Mouse (Mus musculus) MEL (cell line): ENCODE results near the gene Smg6. TPM values are rescaled to one million over a fixed set of nuclear protein-coding genes. Genes with fewer than 3 reads are reported as not detected.

Experiments
- DNase-seq: peaks from one replicate; pipeline ENCODE4 v3.0.0; 2011; ENCODE audit warnings: low read depth, low spot score
- H3K27ac ChIP-seq: 2 replicates; pipeline ENCODE4 v1.5.1; 2012; ENCODE audit warnings: low read depth, mild to moderate bottlenecking, control low read depth, low read length, moderate library complexity; ENCODE audit not compliant: control insufficient read depth
- H3K27me3 ChIP-seq, 2 experiments: fragments of 150-350 bp in 1 of 2; sonication (generic) in 1 of 2; 2 replicates each; pipeline ENCODE4 v1.6.1; 2012; ENCODE audit warnings: low read length in 2 of 2, mild to moderate bottlenecking in 2 of 2, improper control_type of control experiment in 1 of 2, moderate library complexity in 1 of 2; ENCODE audit not compliant: insufficient read depth in 2 of 2, control insufficient read depth in 1 of 2
- H3K36me3 ChIP-seq, 2 experiments: 2 replicates each; pipeline ENCODE4 v1.6.1; 2012 to 2014; ENCODE audit warnings: low read length in 2 of 2, improper control_type of control experiment in 1 of 2, inconsistent platforms in 1 of 2, mild to moderate bottlenecking in 1 of 2; ENCODE audit not compliant: insufficient read depth in 2 of 2, control insufficient read depth in 1 of 2
- H3K4me1 ChIP-seq, 2 experiments: fragments of 150-350 bp in 1 of 2; sonication (generic) in 1 of 2; 2 replicates each; pipeline ENCODE4 v1.6.1; 2012; ENCODE audit warnings: low read length in 2 of 2, improper control_type of control experiment in 1 of 2, mild to moderate bottlenecking in 1 of 2; ENCODE audit not compliant: insufficient read depth in 2 of 2, control insufficient read depth in 1 of 2
- H3K4me3 ChIP-seq, 2 experiments: fragments of 150-350 bp in 1 of 2; sonication (generic) in 1 of 2; 2 replicates each; pipeline ENCODE4 v1.5.1; 2012; ENCODE audit warnings: low read depth in 2 of 2, low read length in 2 of 2, mild to moderate bottlenecking in 2 of 2, moderate library complexity in 2 of 2, control low read depth in 1 of 2, improper control_type of control experiment in 1 of 2; ENCODE audit not compliant: control insufficient read depth in 1 of 2, insufficient read depth in 1 of 2
- H3K79me2 ChIP-seq: 2 replicates; pipeline ENCODE4 v1.6.1; 2012; ENCODE audit warnings: mild to moderate bottlenecking, low read length, moderate library complexity; ENCODE audit not compliant: control insufficient read depth, poor library complexity, insufficient read depth
- H3K9ac ChIP-seq: 2 replicates; pipeline ENCODE4 v1.6.1; 2012; ENCODE audit warnings: low read depth, mild to moderate bottlenecking, control low read depth, low read length, moderate library complexity; ENCODE audit not compliant: control insufficient read depth, poor library complexity, severe bottlenecking
- H3K9me3 ChIP-seq: fragments of 150-350 bp; sonication (generic); replicated peaks from 2 replicates; pipeline ENCODE4 v1.6.1; 2012; ENCODE audit warnings: mild to moderate bottlenecking, low read length, improper control_type of control experiment, moderate library complexity; ENCODE audit not compliant: insufficient read depth
- BHLHE40 ChIP-seq: IDR thresholded peaks from 2 replicates; pipeline ENCODE4 v1.6.1; 2012; ENCODE audit warnings: low read depth, mild to moderate bottlenecking, inconsistent platforms, low read length, improper control_type of control experiment, borderline replicate concordance
- CHD1 ChIP-seq: IDR thresholded peaks from 2 replicates; pipeline ENCODE4 v1.6.1; 2012; ENCODE audit warnings: low read depth, mild to moderate bottlenecking, inconsistent platforms, low read length, improper control_type of control experiment
- CHD2 ChIP-seq: IDR thresholded peaks from 2 replicates; pipeline ENCODE4 v1.6.1; 2011; ENCODE audit warnings: low read length, improper control_type of control experiment
- CTCF ChIP-seq, 3 experiments: IDR thresholded peaks in 2 of 3; conservative IDR thresholded peaks in 1 of 3; 2 replicates each; pipeline ENCODE4 v1.5.1; 2011 to 2012; ENCODE audit warnings: low read length in 3 of 3, low read depth in 2 of 3, mild to moderate bottlenecking in 2 of 3, improper control_type of control experiment in 1 of 3, inconsistent platforms in 1 of 3, mixed read lengths in 1 of 3, moderate library complexity in 1 of 3; ENCODE audit not compliant: control insufficient read depth in 1 of 3, insufficient read depth in 1 of 3, poor library complexity in 1 of 3, severe bottlenecking in 1 of 3
- E2F4 ChIP-seq: IDR thresholded peaks from 2 replicates; pipeline ENCODE4 v1.6.1; 2011; ENCODE audit warnings: low read depth, low read length, improper control_type of control experiment, borderline replicate concordance
- ELF1 ChIP-seq: IDR thresholded peaks from 2 replicates; pipeline ENCODE4 v1.6.1; 2014; ENCODE audit warnings: low read depth, mild to moderate bottlenecking, inconsistent platforms, low read length, improper control_type of control experiment, moderate library complexity
- EP300 ChIP-seq, 2 experiments: IDR thresholded peaks; 2 replicates each; pipeline ENCODE4 v1.6.1; 2011; ENCODE audit warnings: improper control_type of control experiment in 2 of 2, low read length in 2 of 2, low read depth in 1 of 2, mild to moderate bottlenecking in 1 of 2
- ETS1 ChIP-seq: IDR thresholded peaks from 2 replicates; pipeline ENCODE4 v1.6.1; 2012; ENCODE audit warnings: low read depth, mild to moderate bottlenecking, inconsistent platforms, low read length, improper control_type of control experiment, moderate library complexity
- GABPA ChIP-seq: IDR thresholded peaks from 2 replicates; pipeline ENCODE4 v1.6.1; 2012; ENCODE audit warnings: low read depth, mild to moderate bottlenecking, inconsistent platforms, low read length, improper control_type of control experiment, moderate library complexity
- GATA1 ChIP-seq: IDR thresholded peaks from 2 replicates; pipeline ENCODE4 v1.6.1; 2011; ENCODE audit warnings: low read depth, low read length, improper control_type of control experiment
- HCFC1 ChIP-seq: IDR thresholded peaks from 2 replicates; pipeline ENCODE4 v1.6.1; 2012; ENCODE audit warnings: low read depth, mild to moderate bottlenecking, inconsistent platforms, low read length, improper control_type of control experiment, moderate library complexity
- KAT2A ChIP-seq: conservative IDR thresholded peaks from 2 replicates; pipeline ENCODE4 v1.6.1; 2012; ENCODE audit warnings: low read depth, low read length, improper control_type of control experiment, inconsistent platforms
- MAFK ChIP-seq: IDR thresholded peaks from 2 replicates; pipeline ENCODE4 v1.6.1; 2011; ENCODE audit warnings: low read depth, mild to moderate bottlenecking, low read length, improper control_type of control experiment, borderline replicate concordance
- MAX ChIP-seq: IDR thresholded peaks from 2 replicates; pipeline ENCODE4 v1.6.1; 2011; ENCODE audit warnings: low read length, improper control_type of control experiment
- MAZ ChIP-seq: IDR thresholded peaks from 2 replicates; pipeline ENCODE4 v1.6.1; 2012; ENCODE audit warnings: low read depth, mild to moderate bottlenecking, inconsistent platforms, low read length, improper control_type of control experiment
- MEF2A ChIP-seq: IDR thresholded peaks from 2 replicates; pipeline ENCODE4 v1.6.1; 2014; ENCODE audit warnings: low read depth, mild to moderate bottlenecking, inconsistent platforms, low read length, improper control_type of control experiment; ENCODE audit not compliant: poor library complexity, insufficient replicate concordance, severe bottlenecking; ENCODE audit errors: extremely low read depth
- MXI1 ChIP-seq: IDR thresholded peaks from 2 replicates; pipeline ENCODE4 v1.6.1; 2011; ENCODE audit warnings: mild to moderate bottlenecking, low read depth, low read length, improper control_type of control experiment
- MYC ChIP-seq: IDR thresholded peaks from 2 replicates; pipeline ENCODE4 v1.6.1; 2011; ENCODE audit warnings: low read depth, mild to moderate bottlenecking, low read length, improper control_type of control experiment, moderate library complexity
- NRF1 ChIP-seq: IDR thresholded peaks from 2 replicates; pipeline ENCODE4 v1.6.1; 2014; ENCODE audit warnings: low read depth, mild to moderate bottlenecking, inconsistent platforms, low read length, improper control_type of control experiment, moderate library complexity; ENCODE audit not compliant: poor library complexity, insufficient read depth, severe bottlenecking
- POLR2A ChIP-seq, 2 experiments: IDR thresholded peaks; 2 replicates each; pipeline ENCODE4 v1.6.1; 2011 to 2012; ENCODE audit warnings: low read length in 2 of 2, mild to moderate bottlenecking in 2 of 2, control low read depth in 1 of 2, improper control_type of control experiment in 1 of 2, low read depth in 1 of 2, moderate library complexity in 1 of 2; ENCODE audit not compliant: control insufficient read depth in 1 of 2, insufficient read depth in 1 of 2, poor library complexity in 1 of 2
- POLR2AphosphoS2 ChIP-seq: IDR thresholded peaks from 2 replicates; pipeline ENCODE4 v1.6.1; 2011; ENCODE audit warnings: low read length, improper control_type of control experiment
- POLR2AphosphoS5 ChIP-seq: IDR thresholded peaks from 2 replicates; pipeline ENCODE4 v1.6.1; 2012; ENCODE audit warnings: low read depth, borderline replicate concordance, mild to moderate bottlenecking, inconsistent platforms, low read length, moderate library complexity, mixed read lengths
- RAD21 ChIP-seq: IDR thresholded peaks from 2 replicates; pipeline ENCODE4 v1.6.1; 2011; ENCODE audit warnings: mild to moderate bottlenecking, low read depth, low read length, improper control_type of control experiment
- RCOR1 ChIP-seq: IDR thresholded peaks from 2 replicates; pipeline ENCODE4 v1.6.1; 2012; ENCODE audit warnings: low read depth, mild to moderate bottlenecking, inconsistent platforms, low read length, improper control_type of control experiment
- SIN3A ChIP-seq: IDR thresholded peaks from 2 replicates; pipeline ENCODE4 v1.6.1; 2012; ENCODE audit warnings: low read length, improper control_type of control experiment, inconsistent platforms
- SMC3 ChIP-seq: IDR thresholded peaks from 2 replicates; pipeline ENCODE4 v1.6.1; 2011; ENCODE audit warnings: low read depth, low read length, improper control_type of control experiment
- TAL1 ChIP-seq: IDR thresholded peaks from 2 replicates; pipeline ENCODE4 v1.6.1; 2012; ENCODE audit warnings: mild to moderate bottlenecking, inconsistent platforms, low read length, moderate library complexity, mixed read lengths
- TBP ChIP-seq: IDR thresholded peaks from 2 replicates; pipeline ENCODE4 v1.8.0; 2011; ENCODE audit warnings: low read depth, low read length, improper control_type of control experiment
- TCF12 ChIP-seq: IDR thresholded peaks from 2 replicates; pipeline ENCODE4 v1.6.1; 2014; ENCODE audit warnings: low read depth, mild to moderate bottlenecking, inconsistent platforms, low read length, improper control_type of control experiment, moderate library complexity
- ZC3H11A ChIP-seq: IDR thresholded peaks from 2 replicates; pipeline ENCODE4 v1.6.1; 2012; ENCODE audit warnings: low read depth, mild to moderate bottlenecking, inconsistent platforms, low read length, improper control_type of control experiment
- ZKSCAN1 ChIP-seq: IDR thresholded peaks from 2 replicates; pipeline ENCODE4 v1.6.1; 2012; ENCODE audit warnings: low read depth, mild to moderate bottlenecking, inconsistent platforms, low read length, improper control_type of control experiment, moderate library complexity
- ZMIZ1 ChIP-seq: IDR thresholded peaks from 2 replicates; pipeline ENCODE4 v1.6.1; 2012; ENCODE audit warnings: low read depth, mild to moderate bottlenecking, inconsistent platforms, low read length, improper control_type of control experiment, moderate library complexity
- ZNF384 ChIP-seq: IDR thresholded peaks from 2 replicates; pipeline ENCODE4 v1.6.1; 2012; ENCODE audit warnings: low read depth, mild to moderate bottlenecking, inconsistent platforms, low read length, improper control_type of control experiment
- polyA plus RNA-seq, 2 experiments: library from polyadenylated mRNA; stranded (reverse) in 1 of 2; unstranded in 1 of 2; fragments of >175 nt in 1 of 2; fragments of >200 nt in 1 of 2; gene quantifications; 2 replicates each; pipeline versions ENCODE4 v1.2.1 to v1.2.4; 2012; ENCODE audit warnings: low replicate concordance in 2 of 2, low read depth in 1 of 2; ENCODE audit not compliant: insufficient read length in 2 of 2, insufficient read depth in 1 of 2, missing spikeins in 1 of 2
- total RNA-seq: library from RNA; depleted of rRNA; stranded (reverse); fragments of 300-350 nt; gene quantifications from 2 replicates; pipeline ENCODE4 v1.2.3, GENCODE M21; 2012

Gene Smg6
- total and polyA plus RNA-seq, 3 experiments = 11.6 to 19.0 TPM; not detected in 1

DNA sequence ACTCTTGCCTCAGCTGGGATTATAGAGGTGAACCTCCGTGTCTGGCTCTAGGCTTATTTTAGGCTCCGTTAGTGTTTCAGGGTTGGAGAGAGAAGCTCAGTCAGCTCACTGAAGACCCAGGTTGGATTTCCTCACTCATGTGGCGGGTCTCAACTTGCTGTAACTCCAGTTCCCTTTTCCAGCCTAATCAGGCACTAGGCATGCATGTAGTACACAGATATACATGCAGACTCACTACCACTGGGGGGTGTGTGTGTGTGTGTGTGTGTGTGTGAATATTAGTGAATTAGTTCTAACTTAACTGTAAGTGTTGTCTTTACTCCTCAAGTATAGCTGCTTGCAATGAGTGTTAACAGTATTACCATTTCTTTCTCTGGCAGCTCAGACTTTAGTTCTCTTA, 145.7 kb downstream of the Smg6 start:
- Histone ChIP-seq H3K79me2 (no peaks in the 10 kb centered on the region), H3K36me3 (peaks cover 0 to 35% of the 10 kb centered on the region in 2 experiments; a peak in 2 of 4 replicates), H3K27ac (peak overlapping the region; percentile 41), H3K4me3 (no peak overlapping the region), H3K27me3 (no peaks in the 10 kb centered on the region), H3K9me3 (no peaks in the 10 kb centered on the region), H3K4me1 (peaks cover 21 to 23% of the 10 kb centered on the region in 2 experiments), H3K9ac (no peak overlapping the region)
- TF ChIP-seq RAD21 = no peak
- no peak for TF ChIP-seq MEF2A
- no peak for TF ChIP-seq ELF1
- no peak for TF ChIP-seq BHLHE40
- peak; percentile 71 for TF ChIP-seq SIN3A
- peak; percentile 88 for TF ChIP-seq TCF12
- TF ChIP-seq CTCF (IDR thresholded peaks at IDR 0.05 in 2 of 3, conservative IDR thresholded peaks at IDR 0.05 in 1 of 3; ENCODE audit: control insufficient read depth in 1 of 3, insufficient read depth in 1 of 3, low read depth in 2 of 3, low read length in 3 of 3, poor library complexity in 1 of 3, severe bottlenecking in 1 of 3) = peak in 2 of 3 experiments; percentile 7 to 8; a peak in 1 of 6 replicates
- no peak for TF ChIP-seq ZKSCAN1
- peak; percentile 50; the same call in 1 of the 2 replicates for TF ChIP-seq ETS1
- TF ChIP-seq MAZ = peak; percentile 37; the same call in 1 of the 2 replicates
- TF ChIP-seq MAFK = no peak
- TF ChIP-seq MAX = no peak; the same call in 1 of the 2 replicates
- no peak for TF ChIP-seq ZNF384
- no peak for TF ChIP-seq POLR2AphosphoS2
- no peak for TF ChIP-seq KAT2A
- no peak for TF ChIP-seq ZC3H11A
- TF ChIP-seq MXI1 = peak; percentile 49
- TF ChIP-seq TBP = no peak
- no peak for TF ChIP-seq CHD1
- TF ChIP-seq EP300 (IDR thresholded peaks at IDR 0.05; ENCODE audit: low read depth in 1 of 2, low read length in 2 of 2) = peak; percentile 90 to 97
- TF ChIP-seq RCOR1 = peak; percentile 73
- TF ChIP-seq GABPA = no peak
- no peak for TF ChIP-seq E2F4
- TF ChIP-seq CHD2 = no peak
- TF ChIP-seq NRF1 = no peak
- no peak for TF ChIP-seq HCFC1
- no peak; the same call in 1 of the 2 replicates for TF ChIP-seq SMC3
- peak; percentile 56; the same call in 1 of the 2 replicates for TF ChIP-seq TAL1
- no peak for TF ChIP-seq POLR2AphosphoS5
- TF ChIP-seq ZMIZ1 = no peak
- peak; percentile 78 for TF ChIP-seq MYC
- peak; percentile 89 for TF ChIP-seq GATA1
- no peak for TF ChIP-seq POLR2A (IDR thresholded peaks at IDR 0.05; ENCODE audit: control insufficient read depth in 1 of 2, insufficient read depth in 1 of 2, low read depth in 1 of 2, low read length in 2 of 2, poor library complexity in 1 of 2)
- peak; percentile 89 for DNase-seq
